Mouse (Mus musculus): ENCODE measurements around the gene Atf3.

The Atf3 gene

DNA sequence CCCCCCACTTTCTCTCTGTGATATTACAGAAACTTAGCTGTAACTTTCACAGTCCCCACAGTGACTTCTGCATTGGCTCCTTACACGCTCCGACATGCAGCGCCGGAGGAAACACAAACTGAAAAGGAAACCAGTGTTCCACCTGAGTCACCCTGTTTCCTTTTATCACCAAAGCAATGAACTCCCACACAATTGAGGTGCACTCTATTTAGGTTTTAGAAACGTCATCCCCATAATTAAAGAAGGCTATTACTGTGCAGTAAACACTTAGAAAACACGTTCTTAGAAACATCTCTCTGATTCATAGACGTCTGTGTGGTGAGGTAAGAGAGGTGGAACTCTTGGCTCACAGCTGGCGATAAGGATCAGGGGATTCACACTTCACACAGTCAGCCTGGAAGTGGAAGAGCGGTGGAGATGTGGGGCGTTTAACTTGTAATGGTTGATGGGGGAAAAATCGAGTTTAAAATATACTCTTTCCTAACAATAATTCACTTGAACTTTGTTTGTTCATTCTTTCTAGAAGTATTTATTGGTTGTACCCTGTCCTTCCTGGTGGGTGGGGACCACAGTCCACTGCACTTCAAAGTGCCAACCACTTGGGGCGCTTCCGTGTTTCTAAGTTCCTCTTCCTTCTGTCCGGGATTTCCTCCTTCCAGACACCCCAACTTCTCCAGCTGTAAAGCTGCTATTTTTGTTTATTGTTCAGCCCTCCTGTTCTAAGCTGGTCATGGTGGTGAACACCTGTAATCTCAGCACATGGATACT, 24.0 kb downstream of the Atf3 start:
- DNase-seq (ENCODE audit: extremely low read depth, low read depth, low spot score) = peak; percentile 57

DNA sequence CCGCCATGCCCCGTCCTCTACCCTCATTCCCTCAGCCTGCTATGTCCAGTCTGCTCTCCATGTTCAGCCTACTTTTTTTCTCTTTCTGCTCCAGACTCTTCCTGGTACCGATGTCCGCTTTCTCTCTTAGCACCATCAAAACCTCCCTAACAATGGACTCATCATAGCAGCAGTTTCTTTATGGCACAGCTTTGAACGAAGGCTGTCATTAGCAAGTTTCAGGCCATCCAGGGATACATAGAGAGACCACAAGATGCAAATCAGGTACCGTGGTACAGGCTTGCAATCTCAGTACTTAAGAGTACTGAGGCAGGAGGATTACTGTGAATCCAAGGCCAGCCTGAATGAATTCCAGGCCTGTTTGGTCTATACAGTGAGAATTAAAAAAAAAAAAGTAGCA, 25.1 kb downstream of the Atf3 start:
- DNase-seq (ENCODE audit: extremely low read depth, low read depth, low spot score) = no peak

DNA sequence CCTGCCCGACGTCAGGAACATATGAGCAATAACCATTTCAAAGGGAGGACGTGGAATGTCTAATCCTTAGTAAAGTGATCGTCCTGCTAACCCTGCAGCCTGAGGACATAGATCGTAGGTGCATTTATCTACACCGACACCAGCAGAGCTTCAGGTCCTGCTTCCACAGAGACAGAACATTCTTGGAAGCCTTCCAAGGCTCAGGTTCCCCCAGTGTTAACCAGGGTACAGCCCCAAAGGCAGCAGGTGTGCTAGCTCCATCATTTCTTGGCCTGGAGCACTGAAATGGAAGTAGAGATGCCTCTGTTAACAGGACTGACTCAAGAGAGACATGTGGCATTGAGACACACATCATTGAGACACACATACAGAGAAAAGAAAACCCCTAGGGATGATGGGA, 25.6 kb downstream of the Atf3 start:
- DNase-seq (ENCODE audit: extremely low read depth, low read depth, low spot score) = no peak

DNA sequence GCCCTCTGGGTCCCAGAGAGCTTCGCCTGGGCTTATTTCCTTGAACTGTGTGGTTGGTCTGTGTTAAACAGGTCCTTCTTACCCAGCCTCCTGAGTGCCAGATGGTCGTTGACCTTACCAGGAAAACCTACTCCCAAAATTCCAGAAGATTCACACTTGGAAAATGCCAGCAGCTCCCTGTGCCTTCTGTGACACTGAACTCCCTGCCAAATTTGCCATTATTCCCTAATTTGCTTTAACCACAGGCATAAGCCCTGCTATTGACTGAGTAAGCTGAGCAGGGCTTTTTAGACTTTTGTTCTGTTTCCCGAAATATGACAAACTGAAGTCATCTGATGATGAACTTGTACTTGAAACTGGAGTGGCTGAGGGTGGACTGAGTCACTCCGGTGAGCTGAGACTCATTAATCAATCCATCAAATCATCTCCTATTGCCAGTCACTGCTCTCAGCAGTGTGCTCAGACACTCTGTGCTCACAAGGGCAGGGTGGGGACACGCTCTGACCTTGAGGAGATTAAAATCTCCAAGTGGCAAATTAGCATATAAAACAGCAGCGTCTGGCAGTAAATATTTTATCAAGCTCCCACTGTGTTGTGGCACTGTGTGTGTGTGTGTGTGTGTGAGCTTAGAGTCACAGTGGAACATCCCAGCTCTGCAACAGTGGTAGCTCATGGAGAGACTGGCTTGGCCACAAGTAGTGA, 28.0 kb downstream of the Atf3 start:
- no peak for DNase-seq (ENCODE audit: extremely low read depth, low read depth, low spot score)

DNA sequence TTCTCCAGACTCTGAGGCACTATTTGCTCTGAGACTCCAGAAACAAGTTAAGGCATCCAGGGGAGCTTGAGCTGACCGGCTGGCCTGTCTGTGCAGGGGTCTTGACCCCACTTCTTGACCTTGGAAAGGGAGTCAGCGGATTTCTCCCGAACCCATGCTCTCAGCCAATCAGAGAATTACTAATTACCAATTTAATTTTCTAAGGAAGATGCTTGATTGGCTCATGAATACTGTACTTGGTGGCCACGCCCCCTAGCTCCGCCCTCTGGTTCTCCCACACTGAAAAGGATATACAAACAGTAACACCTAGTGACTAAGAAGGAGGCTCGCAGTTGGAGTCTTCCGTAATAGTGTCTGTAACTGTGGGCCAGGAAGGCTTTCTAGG, 31.5 kb downstream of the Atf3 start:
- DNase-seq (ENCODE audit: extremely low read depth, low read depth, low spot score) = no peak

DNA sequence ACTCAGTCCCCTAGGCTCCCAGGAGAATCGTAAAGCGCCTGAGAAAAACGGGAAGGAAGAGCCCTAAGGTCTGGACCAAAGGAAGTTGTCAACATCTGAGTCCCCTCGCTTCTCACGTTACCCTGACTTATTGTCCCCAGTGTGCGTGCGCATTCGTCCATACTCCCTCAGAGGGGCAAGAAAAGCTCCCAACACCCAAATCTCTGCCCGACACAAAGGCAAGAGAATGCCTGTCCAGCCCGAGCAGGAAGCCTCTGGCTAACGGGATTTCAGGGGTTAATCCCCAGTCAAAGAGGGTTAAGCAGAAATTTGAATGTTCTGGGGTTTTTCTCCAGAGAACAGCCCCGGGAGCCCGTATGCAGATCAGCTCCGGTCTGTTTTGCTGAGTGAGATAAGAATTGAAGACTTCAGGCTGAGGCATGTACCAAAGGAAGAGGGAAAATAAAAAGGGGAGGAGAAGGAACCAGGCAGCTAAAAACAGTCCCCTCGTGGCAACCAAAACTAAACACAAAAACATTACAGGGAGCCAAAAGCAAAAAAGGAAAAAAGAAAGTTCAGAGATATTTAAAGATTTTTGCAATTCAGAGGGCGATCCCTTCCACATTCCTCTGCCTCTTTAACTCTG, 32.0 kb downstream of the Atf3 start:
- no peak for DNase-seq (ENCODE audit: extremely low read depth, low read depth, low spot score)

DNA sequence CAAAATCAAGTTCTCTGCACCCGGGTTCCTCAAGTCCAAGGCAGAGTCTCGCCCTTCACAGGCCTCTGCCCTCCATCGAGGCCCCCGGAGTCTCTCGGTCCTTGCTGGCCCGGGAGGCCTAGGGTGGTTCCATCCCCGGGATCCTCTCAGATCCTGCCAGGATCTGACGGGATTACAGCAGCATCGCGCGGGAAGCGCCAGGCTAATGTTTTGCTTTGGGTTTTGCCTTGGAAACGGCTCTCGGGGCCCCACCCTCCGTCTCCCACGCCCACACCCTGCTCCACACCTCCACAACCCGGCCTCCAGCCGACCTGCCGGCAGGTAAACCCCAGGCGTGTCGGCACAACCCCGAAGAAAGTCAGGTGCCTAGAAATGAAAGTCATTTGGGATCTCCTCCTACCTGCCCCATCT, 33.0 kb downstream of the Atf3 start:
- no peak for DNase-seq (ENCODE audit: extremely low read depth, low read depth, low spot score)

DNA sequence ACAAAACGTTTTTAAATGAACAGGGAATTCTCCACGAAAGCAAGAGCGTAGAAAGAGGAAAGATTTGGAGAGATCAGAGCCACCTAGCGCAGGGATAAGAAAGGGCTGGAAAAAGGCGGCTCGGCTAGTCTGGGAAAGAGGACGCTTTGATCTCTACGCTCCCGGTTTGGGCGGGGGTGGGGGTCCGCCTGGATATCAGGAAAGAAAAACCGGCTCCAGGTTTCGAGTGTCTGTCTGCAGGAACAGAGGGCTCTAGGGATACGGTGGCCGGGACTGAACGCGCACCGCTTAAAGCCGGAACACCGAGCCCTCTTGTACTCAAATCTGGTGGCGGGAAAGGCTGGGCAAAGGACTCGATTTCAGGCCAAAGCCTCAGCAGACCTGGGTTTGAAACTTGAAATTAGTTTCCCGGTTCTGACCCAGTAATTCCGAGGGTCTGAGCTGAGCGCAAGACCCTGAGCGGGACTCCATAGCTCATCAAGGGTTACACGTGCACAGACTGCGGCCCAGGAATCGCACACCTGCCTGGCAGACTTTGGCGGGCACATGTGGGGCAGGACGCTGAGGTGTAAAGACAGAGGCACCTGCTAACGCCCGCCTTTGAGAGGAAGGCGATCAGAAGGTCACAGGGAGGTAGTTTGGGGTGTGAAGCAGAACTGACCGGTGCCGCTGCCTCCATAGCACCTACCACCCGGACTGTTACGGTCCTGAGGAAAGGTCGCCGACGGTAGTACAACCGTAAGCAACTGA, 33.6 kb downstream of the Atf3 start:
- DNase-seq (ENCODE audit: extremely low read depth, low read depth, low spot score) = no peak

DNA sequence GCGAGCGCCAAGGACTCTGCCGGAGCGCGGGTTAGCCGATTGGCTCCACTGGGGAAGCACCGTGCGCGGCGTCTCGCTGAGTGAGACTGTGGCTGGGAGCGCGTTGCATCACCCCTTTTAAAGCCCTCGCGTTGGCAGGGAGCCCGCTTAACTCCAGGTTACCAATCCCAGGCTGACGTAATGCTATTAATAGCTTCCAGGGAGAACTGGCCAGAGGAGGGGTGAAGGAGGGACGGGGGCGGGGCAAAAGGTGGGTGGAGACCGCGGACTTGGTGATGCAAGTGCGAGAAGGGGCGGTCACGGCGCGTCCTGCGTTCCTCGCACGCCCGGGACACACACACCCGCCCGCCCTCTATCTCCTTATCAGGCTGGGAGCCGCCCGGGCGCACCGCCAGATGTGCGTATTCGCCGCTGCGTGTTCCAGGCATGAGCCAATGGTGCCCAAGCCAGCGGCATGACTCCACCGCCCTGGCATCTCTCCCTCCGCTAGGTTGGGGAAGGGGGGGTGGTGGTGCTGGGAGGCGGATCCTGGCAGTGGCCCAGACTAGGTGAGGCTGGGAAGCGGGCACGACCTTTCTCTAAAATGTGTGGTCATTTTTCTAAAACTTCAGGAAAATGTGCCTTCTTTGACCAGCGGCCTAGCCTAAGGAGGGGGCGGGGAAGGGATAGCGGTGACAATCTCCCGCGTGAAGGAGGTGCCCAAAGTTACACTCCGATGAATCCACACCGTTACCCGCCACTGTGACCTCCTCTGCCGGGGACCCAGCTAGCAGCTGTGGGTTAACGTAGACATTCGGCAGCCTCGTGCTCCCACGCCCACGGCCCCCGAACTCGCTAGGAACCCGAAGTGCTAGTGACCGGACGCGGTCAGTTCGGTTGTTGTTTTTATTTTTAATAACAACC, 34.4 kb downstream of the Atf3 start:
- DNase-seq (ENCODE audit: extremely low read depth, low read depth, low spot score) = peak; percentile 82

DNA sequence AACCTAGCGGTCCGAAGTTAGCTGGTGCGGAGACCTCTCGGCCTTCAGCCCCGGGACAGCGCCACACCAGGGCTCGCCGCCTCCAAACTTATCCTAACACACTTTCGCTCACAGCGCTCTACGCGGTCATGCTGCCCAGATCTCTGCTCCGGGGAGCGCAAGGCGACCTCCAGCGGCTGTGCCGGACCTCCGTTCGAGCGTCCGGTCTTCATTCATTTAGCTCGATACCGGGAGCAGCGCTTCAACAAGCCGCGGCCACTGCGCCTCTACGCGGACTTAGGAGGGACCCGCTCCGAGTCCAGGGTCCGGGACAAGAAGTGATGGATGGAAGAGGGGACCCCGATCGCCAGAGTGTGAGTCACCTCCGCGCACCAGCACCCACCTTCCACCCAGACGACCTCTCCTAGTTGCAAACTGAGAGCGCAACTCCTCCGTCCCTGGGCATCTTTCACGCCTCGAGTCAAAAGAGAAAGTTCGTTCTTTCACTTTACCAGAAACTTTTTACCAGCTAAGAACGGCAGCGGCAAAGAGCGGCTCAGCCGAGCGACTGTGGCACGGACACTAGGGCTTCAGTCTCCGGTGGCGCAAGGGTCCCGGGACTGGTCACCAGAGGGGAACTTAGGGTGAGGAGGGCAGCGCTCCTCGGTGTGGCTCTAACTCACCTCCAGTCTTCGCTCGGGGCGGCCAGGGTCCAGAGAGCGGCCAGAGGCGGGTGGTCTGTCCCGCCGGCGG, 35.2 kb downstream of the Atf3 start:
- no peak for DNase-seq (ENCODE audit: extremely low read depth, low read depth, low spot score)

DNA sequence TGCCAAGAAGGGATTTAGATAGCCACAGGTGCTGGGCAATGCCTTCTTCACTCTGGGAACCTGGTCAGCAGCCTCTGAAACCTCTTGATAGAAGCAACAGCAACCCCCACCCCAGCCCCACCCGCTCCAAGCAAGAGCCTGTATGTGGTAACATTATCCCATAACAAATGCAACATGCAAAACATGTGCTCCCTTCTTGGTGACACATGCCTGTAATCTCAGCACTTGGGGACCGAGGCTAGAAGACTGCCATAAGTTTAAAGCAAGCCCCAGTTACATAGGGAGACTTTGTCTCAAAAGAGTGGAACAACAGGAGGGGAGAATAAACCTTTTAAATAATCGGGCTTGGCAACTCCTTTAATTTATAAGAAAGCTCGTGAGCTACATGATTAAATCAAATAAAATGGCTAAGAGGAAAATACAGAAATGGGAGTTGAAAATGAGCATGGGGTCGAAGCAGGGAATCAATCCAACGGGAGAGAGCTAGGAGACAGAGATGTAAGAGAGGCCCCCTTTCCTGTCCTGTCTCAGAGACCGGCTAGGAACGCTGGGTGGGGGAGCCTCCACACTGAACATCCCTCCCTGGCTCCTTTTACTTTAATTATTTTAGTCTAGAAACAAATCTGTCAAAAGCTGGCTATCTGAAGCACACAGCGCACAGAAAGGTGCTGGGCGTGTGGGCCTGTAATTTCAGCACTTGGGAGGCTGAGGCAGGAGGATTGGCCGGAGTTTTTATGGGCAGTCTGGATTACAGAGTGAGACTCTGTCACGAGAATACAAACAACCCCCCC, 36.2 kb downstream of the Atf3 start:
- no peak for DNase-seq (ENCODE audit: extremely low read depth, low read depth, low spot score)

DNA sequence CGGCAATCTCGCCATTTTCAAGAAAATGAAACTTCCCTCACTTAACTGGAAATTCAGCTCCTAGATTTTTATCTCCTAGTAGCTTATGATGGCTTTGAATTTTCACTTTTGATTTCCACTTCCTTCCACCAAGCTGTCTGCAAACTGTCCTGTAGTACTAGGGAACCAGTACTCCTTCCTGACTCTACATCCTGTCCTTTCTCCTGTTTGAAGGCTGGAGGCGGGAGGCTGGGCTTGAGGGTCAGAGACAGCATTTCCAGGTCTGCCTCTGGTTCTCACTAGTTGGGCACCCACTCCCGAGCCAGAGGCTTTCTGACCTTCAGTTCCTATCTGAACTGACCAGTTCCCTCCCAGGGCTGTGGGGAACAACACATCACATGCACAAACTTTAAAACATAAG, 37.4 kb downstream of the Atf3 start:
- no peak for DNase-seq (ENCODE audit: extremely low read depth, low read depth, low spot score)

DNA sequence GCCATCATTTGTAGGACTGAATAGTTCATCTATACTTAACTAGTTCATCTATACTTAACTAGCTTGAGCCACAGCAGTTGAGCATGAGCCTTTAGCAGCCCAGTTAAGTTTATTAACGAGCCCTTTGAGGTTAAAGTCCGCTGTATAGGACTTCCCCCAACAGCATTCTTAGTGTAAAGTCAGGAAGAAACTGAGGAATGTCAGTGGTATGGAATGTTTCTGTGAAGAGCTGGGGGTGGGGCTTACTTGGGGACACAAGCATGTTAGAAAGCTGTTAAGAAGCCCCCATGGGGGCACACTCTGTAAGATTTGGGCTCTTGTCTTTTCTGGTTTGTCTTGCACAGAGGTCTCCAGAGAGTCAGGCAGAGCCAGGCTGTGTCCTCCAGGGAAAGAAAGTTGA, 38.0 kb downstream of the Atf3 start:
- no peak for DNase-seq (ENCODE audit: extremely low read depth, low read depth, low spot score)

DNA sequence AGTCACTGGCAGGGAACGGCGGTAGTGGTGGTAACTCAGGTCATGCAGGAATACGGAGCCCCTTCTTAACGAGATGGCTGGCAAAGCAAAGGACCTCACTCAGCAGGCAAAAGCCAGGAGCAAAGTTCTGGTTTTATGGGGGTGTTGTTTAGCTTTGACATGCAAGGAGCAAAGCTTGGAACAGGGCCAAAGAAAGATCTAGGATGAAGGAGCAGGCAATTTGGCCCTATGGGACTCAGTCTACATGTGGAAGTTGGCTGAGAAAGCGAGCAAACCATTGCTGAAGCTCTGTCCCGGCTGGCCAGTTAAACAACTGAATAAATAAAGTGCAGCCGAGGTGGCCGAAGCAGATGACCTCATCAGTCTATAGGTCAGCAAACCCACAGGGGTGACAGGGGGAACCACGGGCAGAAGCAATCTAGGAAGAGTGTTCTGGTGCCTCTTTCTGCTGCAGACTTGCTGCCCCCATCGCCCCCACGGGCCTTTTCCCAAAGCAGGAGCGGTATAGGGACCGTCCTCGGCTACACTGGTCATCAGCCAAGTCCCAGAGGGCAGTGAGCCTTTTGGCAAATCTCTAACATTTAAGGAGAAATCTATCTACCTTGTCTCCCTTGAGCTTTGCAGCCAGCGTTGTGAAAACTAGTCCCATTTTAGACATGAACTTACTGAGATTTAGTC, 39.2 kb downstream of the Atf3 start:
- DNase-seq (ENCODE audit: extremely low read depth, low read depth, low spot score) = no peak

DNA sequence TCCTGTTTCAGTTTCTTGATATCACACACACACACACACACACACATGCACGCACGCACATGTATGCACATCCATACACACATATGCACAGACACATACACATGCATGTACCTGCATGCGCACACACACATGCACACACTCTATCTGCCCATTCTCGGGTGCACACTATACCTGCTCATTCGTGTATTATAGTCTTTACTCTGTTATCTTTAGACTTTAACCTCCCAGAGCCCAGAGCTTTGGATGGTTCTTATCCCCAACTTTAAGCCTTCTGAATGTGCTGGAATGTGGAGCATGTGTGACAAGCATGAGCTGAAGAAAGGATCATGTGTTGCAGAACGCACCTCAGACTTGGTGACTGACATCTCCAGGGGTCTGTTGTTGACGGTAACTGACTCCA, 41.0 kb downstream of the Atf3 start:
- no peak for DNase-seq (ENCODE audit: extremely low read depth, low read depth, low spot score)

DNA sequence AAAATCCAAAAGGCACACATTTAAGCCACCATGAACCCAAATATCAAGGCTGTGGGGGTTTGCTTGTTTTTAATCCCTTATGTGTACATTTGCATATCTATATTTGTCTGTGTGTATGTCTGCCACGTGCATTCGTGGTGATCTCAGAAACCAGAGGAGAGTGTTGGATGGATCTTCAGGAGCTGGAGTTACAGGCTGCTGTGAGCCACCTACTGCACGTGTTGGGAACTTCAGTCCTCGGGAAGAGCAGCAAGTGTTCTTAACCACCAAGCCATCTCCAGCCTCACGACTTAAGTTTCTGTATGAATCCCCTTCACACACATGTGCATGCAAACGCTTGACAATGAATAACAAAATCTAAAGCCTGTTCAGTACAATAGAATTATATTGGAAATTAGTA, 45.4 kb downstream of the Atf3 start:
- DNase-seq (ENCODE audit: extremely low read depth, low read depth, low spot score) = no peak

DNA sequence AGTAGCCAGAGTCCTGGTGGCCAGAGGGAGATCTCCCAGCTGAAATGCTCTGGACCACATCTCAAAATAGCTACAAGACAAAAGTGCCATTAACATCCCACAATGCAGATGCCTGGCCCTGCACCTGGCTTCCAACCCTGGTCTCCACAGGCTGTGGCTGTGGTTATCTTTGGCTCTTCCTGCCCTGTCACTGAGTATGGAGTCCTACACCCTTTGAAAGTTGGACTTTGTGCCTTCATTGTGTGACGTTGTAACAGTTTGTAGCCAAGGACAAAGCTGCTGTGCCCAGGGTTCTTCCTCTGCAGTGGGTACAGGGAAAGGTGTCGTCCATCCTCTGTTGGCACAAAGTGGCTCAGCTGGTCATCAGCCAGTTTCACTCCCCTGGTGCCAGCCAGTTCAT, 47.4 kb downstream of the Atf3 start:
- no peak for DNase-seq (ENCODE audit: extremely low read depth, low read depth, low spot score)

DNA sequence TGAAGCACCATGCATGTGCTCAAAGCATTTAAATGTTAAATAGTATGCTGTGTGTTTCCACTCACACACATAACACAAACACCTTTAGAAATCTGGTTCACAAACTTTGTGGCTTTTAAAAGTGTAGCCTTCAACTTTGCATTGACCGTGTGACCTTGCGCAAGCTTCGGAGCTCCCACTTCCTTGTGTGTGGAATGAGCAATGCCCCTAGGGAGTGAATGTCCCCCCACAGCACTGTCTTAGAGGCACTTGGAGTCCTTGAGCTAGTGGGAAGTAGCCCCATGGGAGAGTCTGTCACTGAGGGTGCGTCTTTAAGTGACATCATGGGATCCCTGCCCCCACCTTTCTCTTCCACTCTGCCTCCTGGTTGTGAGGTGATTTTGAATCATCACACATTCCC, 51.6 kb downstream of the Atf3 start:
- no peak for DNase-seq (ENCODE audit: extremely low read depth, low read depth, low spot score)

DNA sequence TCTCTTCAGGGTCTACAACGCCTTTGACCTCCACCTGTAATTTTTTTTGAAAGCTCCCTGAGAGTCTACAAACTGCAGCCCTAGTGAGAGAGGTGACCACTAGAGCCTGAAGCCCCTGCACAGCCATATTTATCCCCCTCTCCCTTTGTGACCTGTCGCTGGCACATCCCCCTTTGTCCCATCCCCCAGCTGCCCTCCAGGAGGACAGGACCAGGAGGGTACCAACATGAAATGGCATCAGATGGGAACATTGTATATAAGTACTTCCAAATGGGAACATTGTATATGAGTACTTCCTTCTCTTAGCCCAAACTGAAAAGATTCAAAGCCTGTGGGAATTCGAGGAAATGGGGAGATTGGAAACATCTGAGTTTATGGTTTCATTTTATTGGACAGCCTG, 53.1 kb downstream of the Atf3 start, which contains the start of gene Fam71a:
Gene Fam71a (minus strand): TSS at position 101 of the 400 bp plus-strand sequence.
- DNase-seq (ENCODE audit: extremely low read depth, low read depth, low spot score) = no peak

All from fat pad, adult 2 months (tissue).